ENCODE assay signal across 8 mouse cellular contexts in genomic region chr9:108479721-108480351, GRCm38 (mm10). TPM values are rescaled to one million over a fixed set of nuclear protein-coding genes. Genes with fewer than 3 reads are reported as not detected.
DNase-seq lines count a peak whose midpoint lies in the region; ATAC-seq lines count a peak whose summit lies in the region.

Gene Lamb2, plus strand, starts transcription at chr9:108479736.

- ATAC-seq in forebrain, embryonic 13.5 days: peak; percentile 52
- ATAC-seq in monocyte, adult 5-6 weeks (replicated peaks; ENCODE audit: insufficient number of reproducible peaks, low FRiP score, low TSS enrichment, poor library complexity, severe bottlenecking): no peak
- ATAC-seq in inflammation-experienced regulatory T-cells, adult 6 months: no peak

- 6% methylated on average over 10 of the region's 10 CpGs for WGBS in forebrain, embryonic 13.5 days
- 47% methylated on average over 10 of the region's 10 CpGs for WGBS in macrophage (ENCODE audit: missing documents)

- H3K27me3 ChIP-seq in forebrain, embryonic 13.5 days: no peaks in the 10 kb centered on the region

- H3K9me3 ChIP-seq in forebrain, embryonic 13.5 days (replicated peaks): no peaks in the 10 kb centered on the region

- H3K4me1 ChIP-seq in forebrain, embryonic 13.5 days: peaks cover 25% of the 10 kb centered on the region

- peak within 1 kb of the TSS; percentile 69 for H3K9ac ChIP-seq in forebrain, embryonic 13.5 days

- intact Hi-C loops in heart, postnatal 36 days (cut with DNase I): loop anchor here (2.0 kb wide), 1 partner anchor 37 kb away; the partner anchor contains the start of gene Qrich1

- H3K79me2 ChIP-seq in macrophage (ENCODE audit: inconsistent target): no peaks in the 10 kb centered on the region

- peaks cover 19% of the 10 kb centered on the region; the same call in 1 of the 2 replicates for H3K36me3 ChIP-seq in forebrain, embryonic 13.5 days (ENCODE audit: poor library complexity, severe bottlenecking)
- no peaks in the 10 kb centered on the region for H3K36me3 ChIP-seq in macrophage (ENCODE audit: inconsistent target)

- peak within 1 kb of the TSS; percentile 44 for H3K4me3 ChIP-seq in forebrain, embryonic 13.5 days
- peak within 1 kb of the TSS; percentile 7; the same call in 1 of the 2 replicates for H3K4me3 ChIP-seq in macrophage (ENCODE audit: inconsistent target)

- peak within 1 kb of the TSS; percentile 64 for H3K4me2 ChIP-seq in forebrain, embryonic 13.5 days

- DNase-seq in 3T3-L1 (ENCODE audit: low read depth, low spot score) (peak; percentile 90), adipocyte (ENCODE audit: low spot score) (peak; percentile 74)
- DNase-seq in heart, postnatal 36 days: peak; percentile 65 to 79
- no peak for DNase-seq in layer of hippocampus, postnatal 25 days (ENCODE audit: extremely low spot score in 1 of 2, low spot score in 1 of 2)

- peak within 1 kb of the TSS; percentile 57 for H3K27ac ChIP-seq in forebrain, embryonic 13.5 days
- H3K27ac ChIP-seq in macrophage: no peak within 1 kb of the TSS

RNA-seq across cellular contexts. Expression of gene Lamb2, which starts in this region (rescaled TPM):
- polyA plus RNA-seq in forebrain, embryonic 13.5 days (2015; fragmentation: Nextera tagmentation; extraction: Ambion mirVana): 18.7 and 22.9 TPM in 2 replicates
- total RNA-seq in heart, postnatal 36 days (2021): 100 to 1,000 TPM; 344 to 366 TPM
- total RNA-seq in layer of hippocampus, postnatal 25 days (2021): 10 to 100 TPM; 25.9 to 27.8 TPM
- 10 to 100 TPM in 1 of 26 experiments, 1 to 10 TPM in 8, under 1 TPM in 7, not detected in 10; 0.13 to 44.7 (median 1.1) TPM for total RNA-seq in macrophage (2018; cell fraction: chromatin; rRNA removed)
- 1 to 10 TPM in 3 of 26 experiments, under 1 TPM in 19, not detected in 4; 0.03 to 1.5 (median 0.41) TPM for total RNA-seq in macrophage (2018; cell fraction: cytosol; rRNA removed)
- 1 to 10 TPM in 5 of 26 experiments, under 1 TPM in 13, not detected in 8; 0.10 to 6.3 (median 0.86) TPM for total RNA-seq in macrophage (2018; cell fraction: nucleus; rRNA removed)
- polyA plus RNA-seq in macrophage (2018): 0.26 to 0.92 TPM (median 0.40 TPM) in 3 replicates
- total RNA-seq in monocyte, adult 5-6 weeks (2017): not detected in 3 replicates
- polyA plus RNA-seq in inflammation-experienced regulatory T-cells, adult 6 months (2017; shearing (Covaris generic)): under 1 TPM in 2 of 3 experiments, not detected in 1; 0.06 to 0.08 TPM

Comparison
In these comparisons a context has a peak if more than half of its experiments do, and no peak if none do; other contexts are left out.
1. RNA of gene Lamb2 (total RNA-seq): 344 to 366 TPM in heart, postnatal 36 days and 25.9 to 27.8 TPM in layer of hippocampus, postnatal 25 days; not detected in monocyte, adult 5-6 weeks; every median in the first group is over 10 times any median in the second.
2. RNA of gene Lamb2 (total RNA-seq): 344 to 366 TPM in heart, postnatal 36 days; 25.9 to 27.8 TPM in layer of hippocampus, postnatal 25 days; every median in the first group is over 10 times any median in the second.
3. RNA of gene Lamb2 (polyA plus RNA-seq): 18.7 to 22.9 TPM in forebrain, embryonic 13.5 days; 0.26 to 0.92 TPM in macrophage and 0.06 to 0.08 TPM in inflammation-experienced regulatory T-cells, adult 6 months; every median in the first group is over 10 times any median in the second.
4. DNase-seq: peak in 3T3-L1 (single experiment), adipocyte (single experiment) and heart, postnatal 36 days (2 of 2); none in layer of hippocampus, postnatal 25 days (0 of 2).